Mouse (Mus musculus) midbrain, postnatal 0 days (tissue): ENCODE data around the gene Vezt. TPM values are rescaled to one million over a fixed set of nuclear protein-coding genes. Genes with fewer than 3 reads are reported as not detected.

Experiments used
- ATAC-seq: fragments of 200-750 bp; cut with Nextera tagmentation; 2 replicates; pipeline ENCODE4 v1.8.0; 2017; ENCODE audit warnings: moderate number of reproducible peaks, mild to moderate bottlenecking, moderate TSS enrichment, moderate library complexity; ENCODE audit not compliant: low FRiP score
- DNase-seq: peaks from one replicate; pipeline ENCODE4 v3.0.0-alpha.2; 2015; ENCODE audit warnings: low spot score
- H3K27ac ChIP-seq: fragments of 300-500 bp; sonication (generic); 2 replicates; pipeline ENCODE4 v1.5.1; 2014; ENCODE audit warnings: low read depth, mild to moderate bottlenecking, low read length, mixed read lengths
- H3K27me3 ChIP-seq: fragments of 300-500 bp; sonication (generic); 2 replicates; pipeline ENCODE4 v1.6.1; 2014; ENCODE audit warnings: low read length, control low read depth, mixed read lengths; ENCODE audit not compliant: insufficient read depth
- H3K36me3 ChIP-seq: fragments of 300-500 bp; sonication (generic); 2 replicates; pipeline ENCODE4 v1.6.1; 2014; ENCODE audit warnings: low read length, control low read depth, mixed read lengths; ENCODE audit not compliant: insufficient read depth
- H3K4me1 ChIP-seq: fragments of 300-500 bp; sonication (generic); 2 replicates; pipeline ENCODE4 v1.6.1; 2014; ENCODE audit warnings: mild to moderate bottlenecking, control low read depth, antibody characterized with exemption, low read length, mixed read lengths; ENCODE audit not compliant: insufficient read depth
- H3K4me2 ChIP-seq: fragments of 300-500 bp; sonication (generic); 2 replicates; pipeline ENCODE4 v1.6.1; 2014; ENCODE audit warnings: low read depth, mild to moderate bottlenecking, low read length, mixed read lengths; ENCODE audit not compliant: poor library complexity, severe bottlenecking
- H3K4me3 ChIP-seq: fragments of 300-500 bp; sonication (generic); 2 replicates; pipeline ENCODE4 v1.5.1; 2014; ENCODE audit warnings: low read depth, mild to moderate bottlenecking, low read length, moderate library complexity
- H3K9ac ChIP-seq: fragments of 300-500 bp; sonication (generic); replicated peaks from 2 replicates; pipeline ENCODE4 v1.6.1; 2014; ENCODE audit warnings: mild to moderate bottlenecking, low read length, moderate library complexity, mixed read lengths; ENCODE audit not compliant: poor library complexity, severe bottlenecking
- H3K9me3 ChIP-seq: fragments of 300-500 bp; sonication (generic); 2 replicates; pipeline ENCODE4 v1.6.1; 2016; ENCODE audit warnings: low read length, control low read depth
- CTCF ChIP-seq: IDR thresholded peaks from 2 replicates; pipeline ENCODE4 v1.5.1; 2016; ENCODE audit warnings: antibody characterized with exemption, mild to moderate bottlenecking
- WGBS: fragments of 180-500 bp; shearing (Covaris S2); extraction: QIAGEN DNeasy Blood & Tissue Kit; methylation state at CpG from one replicate; pipeline ENCODE4 v1.1.7; 2014; 5-methylcytosine and 5-hydroxymethylcytosine counted together
- polyA plus RNA-seq: library from polyadenylated mRNA; unstranded; fragments of >200 nt; fragmentation: Nextera tagmentation; extraction: Ambion mirVana; gene quantifications from 2 replicates; pipeline ENCODE4 v1.2.1, GENCODE M21; 2015
- total RNA-seq: library from RNA; depleted of rRNA; stranded (reverse); fragments of >200 nt; gene quantifications from 2 replicates; pipeline ENCODE4 v1.2.3, GENCODE M21; 2014

Gene Vezt
- total and polyA plus RNA-seq, 2 experiments from 2014 or later: 38.2 to 38.6 TPM

DNA sequence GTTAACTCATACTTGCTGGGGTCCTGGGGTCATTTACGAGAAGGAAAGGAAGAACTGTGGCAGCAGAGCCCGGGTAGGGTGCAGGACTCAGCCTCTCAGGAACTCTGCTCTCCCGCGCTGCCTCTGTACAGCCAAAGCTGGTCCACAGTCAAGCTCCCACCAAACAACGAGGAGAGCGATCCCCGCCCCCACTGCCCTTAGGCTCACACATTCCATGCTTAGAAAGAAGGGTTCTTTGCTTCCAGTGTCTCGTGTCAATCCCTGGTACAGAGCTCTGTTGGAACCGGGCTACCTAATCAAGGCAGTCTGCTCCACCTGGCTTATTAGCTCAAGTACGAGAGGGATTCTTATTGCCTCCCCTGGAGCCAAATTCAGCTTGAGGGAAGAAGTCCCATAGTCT, 128.2 kb downstream of the Vezt start:
- Histone ChIP-seq H3K9ac (no peak overlapping the region), H3K9me3 (no peaks in the 10 kb centered on the region), H3K27me3 (no peaks in the 10 kb centered on the region; the same call in 1 of the 2 replicates), H3K4me2 (no peak overlapping the region), H3K27ac (no peak overlapping the region), H3K36me3 (no peaks in the 10 kb centered on the region), H3K4me3 (no peak overlapping the region), H3K4me1 (no peaks in the 10 kb centered on the region)
- whole genome bisulfite sequencing: 73% methylated on average over 10 of the region's 10 CpGs
- no peak for ATAC-seq
- TF ChIP-seq CTCF: no peak
- no peak for DNase-seq

DNA sequence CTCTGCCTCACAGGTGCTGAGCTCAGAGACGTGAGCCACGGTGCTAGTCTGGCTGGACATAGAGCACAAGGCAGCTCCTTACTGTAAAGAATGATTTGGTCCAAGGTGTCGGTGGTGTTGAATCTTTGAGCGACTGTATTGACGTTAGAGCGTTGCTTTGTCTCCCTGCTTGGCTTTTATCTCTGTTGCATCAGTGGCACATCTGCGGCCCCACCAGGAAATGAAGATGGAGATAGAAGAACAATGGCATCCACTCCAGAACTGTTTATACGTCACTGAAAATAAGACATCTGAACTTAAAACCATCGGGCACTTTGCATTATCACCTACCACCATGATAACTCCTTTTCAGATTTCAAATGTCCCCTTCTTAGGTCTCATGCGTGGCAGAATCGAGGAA, 135.7 kb downstream of the Vezt start:
- ATAC-seq: no peak
- no peaks in the 10 kb centered on the region for H3K27me3 ChIP-seq
- no peak overlapping the region for H3K9ac ChIP-seq
- H3K27ac ChIP-seq: no peak overlapping the region
- DNase-seq: no peak
- H3K4me3 ChIP-seq: no peak overlapping the region
- H3K9me3 ChIP-seq: no peaks in the 10 kb centered on the region
- H3K4me1 ChIP-seq: no peaks in the 10 kb centered on the region
- WGBS: 88% methylated on average over 11 of the region's 11 CpGs
- no peak for TF ChIP-seq CTCF
- no peak overlapping the region for H3K4me2 ChIP-seq
- H3K36me3 ChIP-seq: no peaks in the 10 kb centered on the region

DNA sequence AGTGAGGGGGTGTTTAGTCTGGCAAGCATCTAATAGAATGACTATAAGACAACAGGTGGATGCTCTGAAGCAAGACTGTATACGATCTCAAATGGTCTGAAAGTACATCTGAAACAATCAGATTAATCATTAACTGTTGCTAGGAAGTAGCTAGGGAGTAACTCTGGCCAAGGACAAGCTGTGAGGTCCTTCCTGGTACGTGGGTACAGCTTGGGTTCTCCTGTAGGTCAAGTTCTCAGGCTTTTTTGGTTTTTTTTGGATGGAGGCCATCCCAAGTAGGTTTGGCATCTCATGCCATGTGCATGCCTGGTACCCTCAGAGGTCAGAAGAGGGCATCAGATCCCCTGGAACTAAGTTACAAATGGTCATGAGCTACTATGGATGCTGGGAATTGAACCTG, 136.3 kb downstream of the Vezt start:
- Histone ChIP-seq H3K36me3 (no peaks in the 10 kb centered on the region), H3K9ac (no peak overlapping the region), H3K9me3 (no peaks in the 10 kb centered on the region), H3K27ac (no peak overlapping the region), H3K4me1 (no peaks in the 10 kb centered on the region), H3K27me3 (no peaks in the 10 kb centered on the region), H3K4me3 (no peak overlapping the region), H3K4me2 (no peak overlapping the region)
- DNase-seq: no peak
- 71% methylated on average over 2 of the region's 2 CpGs for WGBS
- ATAC-seq: no peak
- no peak for TF ChIP-seq CTCF

DNA sequence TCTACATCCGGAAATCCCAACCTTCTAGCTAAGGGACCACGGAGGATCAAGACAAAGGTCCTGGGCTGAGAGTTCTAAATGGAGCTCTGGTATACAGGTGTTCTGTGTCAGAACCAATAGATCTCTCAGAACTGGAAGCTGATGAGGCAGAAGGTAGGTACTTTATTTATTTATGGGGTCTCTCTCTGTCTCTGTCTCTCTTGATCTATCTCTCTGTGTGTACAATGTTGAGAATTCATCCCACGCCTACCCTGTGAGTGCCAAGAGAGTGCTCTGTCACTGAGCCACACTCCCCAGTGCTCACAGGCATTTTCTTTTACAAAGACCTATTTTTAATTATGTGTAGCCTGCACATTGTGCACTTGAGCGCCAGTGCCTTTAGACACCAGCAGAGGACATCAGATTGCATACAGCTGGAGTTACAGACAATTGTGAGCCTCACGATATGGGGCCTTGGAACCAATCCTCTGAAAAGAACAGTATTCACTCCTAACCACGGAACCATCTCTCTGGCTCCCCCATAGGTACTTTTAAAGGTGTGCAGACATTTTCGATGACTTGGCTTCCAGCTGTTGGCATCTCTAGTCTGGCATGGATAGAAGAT, 138.5 kb downstream of the Vezt start, which contains the start of gene Metap2:
Gene Metap2, minus strand, starts transcription at position 51 of the 604 bp plus-strand sequence.
- no peak within 1 kb of the TSS for H3K9ac ChIP-seq
- H3K9me3 ChIP-seq: no peaks in the 10 kb centered on the region
- no peak for ATAC-seq
- H3K4me1 ChIP-seq: no peaks in the 10 kb centered on the region
- WGBS: 63% methylated on average over 7 of the region's 7 CpGs
- no peaks in the 10 kb centered on the region for H3K27me3 ChIP-seq
- no peak within 1 kb of the TSS for H3K4me2 ChIP-seq
- no peaks in the 10 kb centered on the region for H3K36me3 ChIP-seq
- peak; percentile 33 for DNase-seq
- no peak within 1 kb of the TSS for H3K27ac ChIP-seq
- TF ChIP-seq CTCF: peak; percentile 31; the same call in 1 of the 2 replicates
- no peak within 1 kb of the TSS for H3K4me3 ChIP-seq

DNA sequence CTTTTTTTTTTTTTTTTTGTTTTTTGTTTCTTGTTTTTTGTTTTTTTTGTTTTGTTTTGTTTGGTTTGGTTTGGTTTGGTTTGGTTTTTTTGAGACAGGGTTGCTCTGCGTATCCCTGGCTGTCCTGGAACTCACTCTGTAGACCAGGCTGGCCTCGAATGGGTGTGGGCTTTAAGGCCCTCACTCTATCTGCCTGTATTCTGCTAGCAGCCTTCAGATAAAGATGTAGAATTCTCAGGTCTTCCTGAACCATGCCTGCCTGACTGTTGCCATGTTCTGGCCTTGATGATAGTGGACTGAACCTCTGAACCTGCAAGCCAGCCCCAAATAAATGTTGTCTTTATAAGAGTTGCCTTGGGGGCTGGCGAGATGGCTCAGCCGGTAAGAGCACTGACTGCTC, 143.1 kb downstream of the Vezt start:
- no peak overlapping the region for H3K9ac ChIP-seq
- DNase-seq (no peak), ATAC-seq (no peak)
- WGBS: 96% methylated on average over 4 of the region's 4 CpGs
- no peak overlapping the region for H3K4me2 ChIP-seq
- no peak overlapping the region for H3K27ac ChIP-seq
- H3K9me3 ChIP-seq: no peaks in the 10 kb centered on the region
- no peaks in the 10 kb centered on the region for H3K36me3 ChIP-seq
- H3K4me1 ChIP-seq: peaks cover 3% of the 10 kb centered on the region; the same call in 1 of the 2 replicates
- H3K27me3 ChIP-seq: no peaks in the 10 kb centered on the region
- no peak overlapping the region for H3K4me3 ChIP-seq
- no peak for TF ChIP-seq CTCF

DNA sequence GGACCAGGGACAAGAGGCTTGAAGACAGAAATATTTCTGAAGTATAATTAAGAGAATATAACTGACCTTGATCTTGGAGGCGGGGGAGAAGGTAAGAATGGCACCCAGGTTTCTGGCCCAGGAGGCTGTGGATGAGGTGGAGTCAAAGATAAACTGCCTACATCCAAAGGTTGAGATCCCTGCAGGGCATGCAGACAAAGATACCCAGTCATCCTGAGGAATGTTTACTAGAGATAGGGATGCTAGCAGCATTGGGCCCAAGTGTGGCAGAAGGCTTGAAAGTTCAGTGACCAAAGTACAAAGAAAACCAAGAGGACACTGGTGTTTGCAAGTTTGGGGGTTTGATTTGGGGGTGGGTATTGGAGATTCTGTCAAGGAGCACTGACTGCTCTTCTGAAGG, 144.6 kb downstream of the Vezt start:
- no peak for TF ChIP-seq CTCF
- Histone ChIP-seq H3K4me2 (no peak overlapping the region), H3K9ac (no peak overlapping the region), H3K4me1 (peaks cover 3% of the 10 kb centered on the region; the same call in 1 of the 2 replicates), H3K36me3 (no peaks in the 10 kb centered on the region; the same call in none of the 2 replicates), H3K4me3 (no peak overlapping the region), H3K9me3 (no peaks in the 10 kb centered on the region), H3K27me3 (no peaks in the 10 kb centered on the region), H3K27ac (no peak overlapping the region)
- WGBS: 94% methylated on average over 1 of the region's 1 CpGs
- DNase-seq (no peak), ATAC-seq (no peak)
